Mouse (Mus musculus) lung, postnatal 0 days (tissue): Measurements from ENCODE around the gene Dpt. TPM values are rescaled to one million over a fixed set of nuclear protein-coding genes. Genes with fewer than 3 reads are reported as not detected.

ENCODE experiments used
- ATAC-seq: fragments of 200-750 bp; cut with Nextera tagmentation; 2 replicates; pipeline ENCODE4 v1.8.0; 2017; ENCODE audit warnings: moderate library complexity
- DNase-seq: peaks from one replicate; pipeline ENCODE4 v3.0.0-alpha.2; 2016; ENCODE audit warnings: low spot score
- H3K27ac ChIP-seq: fragments of 300-500 bp; sonication (generic); 2 replicates; pipeline ENCODE4 v1.5.1; 2014; ENCODE audit warnings: antibody characterized with exemption, mild to moderate bottlenecking, low read length, mixed read lengths
- H3K27me3 ChIP-seq: fragments of 300-500 bp; sonication (generic); replicated peaks from 2 replicates; pipeline ENCODE4 v1.6.1; 2014; ENCODE audit warnings: low read length, mixed read lengths; ENCODE audit not compliant: insufficient read depth
- H3K36me3 ChIP-seq: fragments of 300-500 bp; sonication (generic); 2 replicates; pipeline ENCODE4 v1.6.1; 2014; ENCODE audit warnings: low read length, mixed read lengths; ENCODE audit not compliant: insufficient read depth
- H3K4me1 ChIP-seq: fragments of 300-500 bp; sonication (generic); 2 replicates; pipeline ENCODE4 v1.6.1; 2014; ENCODE audit warnings: antibody characterized with exemption, low read depth, low read length, mixed read lengths; ENCODE audit not compliant: insufficient read depth
- H3K4me2 ChIP-seq: fragments of 300-500 bp; sonication (generic); replicated peaks from 2 replicates; pipeline ENCODE4 v1.6.1; 2014; ENCODE audit warnings: low read depth, mild to moderate bottlenecking, low read length, moderate library complexity, mixed read lengths
- H3K4me3 ChIP-seq: fragments of 300-500 bp; sonication (generic); 2 replicates; pipeline ENCODE4 v1.5.1; 2014; ENCODE audit warnings: low read depth, low read length
- H3K9ac ChIP-seq: fragments of 300-500 bp; sonication (generic); replicated peaks from 2 replicates; pipeline ENCODE4 v1.6.1; 2014; ENCODE audit warnings: low read depth, mild to moderate bottlenecking
- H3K9me3 ChIP-seq: fragments of 300-500 bp; sonication (generic); 2 replicates; pipeline ENCODE4 v1.6.1; 2016; ENCODE audit warnings: low read length, mixed read lengths
- CTCF ChIP-seq: IDR thresholded peaks from 2 replicates; pipeline ENCODE4 v1.5.1; 2016; ENCODE audit warnings: antibody characterized with exemption, mild to moderate bottlenecking
- EP300 ChIP-seq: IDR thresholded peaks from 2 replicates; pipeline ENCODE4 v1.6.1; 2016; ENCODE audit warnings: antibody characterized with exemption, mild to moderate bottlenecking, control low read depth
- WGBS: fragments of 180-500 bp; shearing (Covaris S2); extraction: QIAGEN DNeasy Blood & Tissue Kit; methylation state at CpG from one replicate; pipeline ENCODE4 v1.1.7; 2014; 5-methylcytosine and 5-hydroxymethylcytosine counted together
- polyA plus RNA-seq: library from polyadenylated mRNA; unstranded; fragments of >200 nt; fragmentation: Nextera tagmentation; extraction: Ambion mirVana; gene quantifications from 2 replicates; pipeline ENCODE4 v1.2.1, GENCODE M21; 2015

Dpt gene
- polyA plus RNA-seq, 1 experiment from 2014 or later: 99.3 TPM

GRCm38 (mm10) chr1:164797746-164798285 lies 1.4 kb downstream of the Dpt start:
- H3K9ac ChIP-seq: peak overlapping the region; percentile 19; the same call in 1 of the 2 replicates
- ATAC-seq: no peak
- H3K4me2 ChIP-seq: peak overlapping the region; percentile 38
- 79% methylated on average over 1 of the region's 1 CpGs for WGBS
- H3K4me1 ChIP-seq: no peaks in the 10 kb centered on the region
- peak overlapping the region; percentile 16 for H3K4me3 ChIP-seq
- H3K27me3 ChIP-seq: no peaks in the 10 kb centered on the region
- H3K9me3 ChIP-seq: no peaks in the 10 kb centered on the region
- peak overlapping the region; percentile 83 for H3K27ac ChIP-seq
- peak; percentile 10 for DNase-seq
- H3K36me3 ChIP-seq: no peaks in the 10 kb centered on the region
- no peak for TF ChIP-seq EP300
- TF ChIP-seq CTCF: no peak

GRCm38 (mm10) chr1:164798471-164798922 lies 2.1 kb downstream of the Dpt start:
- no peaks in the 10 kb centered on the region for H3K27me3 ChIP-seq
- H3K36me3 ChIP-seq: no peaks in the 10 kb centered on the region
- no peaks in the 10 kb centered on the region for H3K4me1 ChIP-seq
- H3K4me3 ChIP-seq: no peak overlapping the region
- WGBS: 45% methylated on average over 1 of the region's 1 CpGs
- peak overlapping the region; percentile 38 for H3K4me2 ChIP-seq
- no peak for TF ChIP-seq CTCF
- TF ChIP-seq EP300: no peak
- ATAC-seq: peak; percentile 91
- peak; percentile 75 for DNase-seq
- H3K9ac ChIP-seq: 0 out of 2 replicates have a peak overlapping the region, but pooled peaks have one; percentile 19
- H3K9me3 ChIP-seq: no peaks in the 10 kb centered on the region
- peak overlapping the region; percentile 83 for H3K27ac ChIP-seq

GRCm38 (mm10) chr1:164799161-164799560 lies 2.7 kb downstream of the Dpt start:
- TF ChIP-seq CTCF (no peak), EP300 (no peak)
- H3K9me3 ChIP-seq: no peaks in the 10 kb centered on the region
- no peak for DNase-seq
- no peaks in the 10 kb centered on the region for H3K4me1 ChIP-seq
- H3K4me2 ChIP-seq: peak overlapping the region; percentile 34
- no peaks in the 10 kb centered on the region for H3K27me3 ChIP-seq
- peak overlapping the region; percentile 54 for H3K27ac ChIP-seq
- no peaks in the 10 kb centered on the region for H3K36me3 ChIP-seq
- no peak overlapping the region for H3K9ac ChIP-seq
- ATAC-seq: no peak
- no peak overlapping the region for H3K4me3 ChIP-seq
- WGBS: 61% methylated on average over 3 of the region's 3 CpGs

- H3K36me3 ChIP-seq: no peaks in the 10 kb centered on the region
- ATAC-seq: no peak
- no peak for TF ChIP-seq CTCF
- no peak for TF ChIP-seq EP300
- H3K27me3 ChIP-seq: no peaks in the 10 kb centered on the region
- no peak overlapping the region for H3K4me3 ChIP-seq
- no peaks in the 10 kb centered on the region for H3K4me1 ChIP-seq
- no peaks in the 10 kb centered on the region for H3K9me3 ChIP-seq
- no peak for DNase-seq
- H3K9ac ChIP-seq: no peak overlapping the region
- no peak overlapping the region for H3K4me2 ChIP-seq
- 52% methylated on average over 11 of the region's 11 CpGs for WGBS
- no peak overlapping the region for H3K27ac ChIP-seq
Measured at GRCm38 (mm10) chr1:164804277-164804676, 7.8 kb downstream of the Dpt start.

- Histone ChIP-seq H3K9ac (no peak overlapping the region), H3K4me2 (no peak overlapping the region), H3K9me3 (no peaks in the 10 kb centered on the region), H3K27me3 (no peaks in the 10 kb centered on the region), H3K4me1 (no peaks in the 10 kb centered on the region), H3K4me3 (no peak overlapping the region), H3K27ac (no peak overlapping the region), H3K36me3 (no peaks in the 10 kb centered on the region)
- DNase-seq (no peak), ATAC-seq (no peak)
- TF ChIP-seq EP300 (no peak), CTCF (no peak)
- 58% methylated on average over 10 of the region's 10 CpGs for WGBS
Measured at GRCm38 (mm10) chr1:164804751-164805435, 8.4 kb downstream of the Dpt start.

GRCm38 (mm10) chr1:164809371-164809770 lies 12.9 kb downstream of the Dpt start:
- Histone ChIP-seq H3K27ac (no peak overlapping the region), H3K36me3 (no peaks in the 10 kb centered on the region), H3K4me3 (no peak overlapping the region), H3K27me3 (no peaks in the 10 kb centered on the region), H3K9ac (no peak overlapping the region), H3K4me2 (no peak overlapping the region), H3K4me1 (no peaks in the 10 kb centered on the region), H3K9me3 (no peaks in the 10 kb centered on the region)
- DNase-seq (peak; percentile 13), ATAC-seq (no peak)
- WGBS: 63% methylated on average over 2 of the region's 2 CpGs
- TF ChIP-seq CTCF: no peak
- TF ChIP-seq EP300: no peak
